Mouse (Mus musculus) ES-Bruce4 (cell line): ENCODE results near the gene Acvr1b.

ENCODE experiments used
- CTCF ChIP-seq: IDR thresholded peaks from one replicate; pipeline ENCODE4 v1.8.1; 2011; ENCODE audit warnings: low read depth, low read length
- POLR2A ChIP-seq: IDR thresholded peaks from one replicate; pipeline ENCODE4 v1.8.1; 2011; ENCODE audit warnings: low read length; ENCODE audit not compliant: insufficient read depth

- TF ChIP-seq POLR2A (no peak), CTCF (peak; percentile 88)
Measured at GRCm38 (mm10) chr15:101198850-101199249, 25.0 kb downstream of the Acvr1b start.
